Comparison of ENCODE assay signal across 2 mouse cellular contexts in genomic region chr11:99118420-99118819, GRCm38 (mm10).
TF ChIP-seq lines count a peak whose summit lies in the region.

No protein-coding gene starts in this region.

TF ChIP-seq in CH12.LX, 34 proteins besides CTCF, POLR2A, EP300 and RAD21 (continued from another document):
- TF ChIP-seq ZC3H11A (IDR thresholded peaks at IDR 0.05; ENCODE audit: low read depth, low read length) (no peak), RCOR1 (conservative IDR thresholded peaks at IDR 0.05; ENCODE audit: low read depth, low read length) (no peak), PAX5 (IDR thresholded peaks at IDR 0.05; ENCODE audit: low read length) (no peak), NRF1 (IDR thresholded peaks at IDR 0.05; ENCODE audit: low read depth, low read length) (no peak), GABPA (IDR thresholded peaks at IDR 0.05; ENCODE audit: insufficient replicate concordance, low read depth, low read length) (no peak), BHLHE40 (IDR thresholded peaks at IDR 0.05; ENCODE audit: low read depth, low read length) (no peak), USF2 (conservative IDR thresholded peaks at IDR 0.05; ENCODE audit: low read depth, low read length) (no peak), CHD1 (IDR thresholded peaks at IDR 0.05; ENCODE audit: low read depth, low read length) (no peak), MAZ (IDR thresholded peaks at IDR 0.05; ENCODE audit: low read depth, low read length) (no peak)

TF ChIP-seq in MEL, 35 proteins besides CTCF, POLR2A, EP300 and RAD21 (continued from another document):
- TF ChIP-seq CHD1 (IDR thresholded peaks at IDR 0.05; ENCODE audit: low read depth, low read length) (no peak), UBTF (IDR thresholded peaks at IDR 0.05; ENCODE audit: borderline replicate concordance, insufficient read depth, low read depth, low read length) (no peak), RCOR1 (IDR thresholded peaks at IDR 0.05; ENCODE audit: low read depth, low read length) (no peak), POLR2AphosphoS2 (IDR thresholded peaks at IDR 0.05; ENCODE audit: low read length) (no peak), MAX (IDR thresholded peaks at IDR 0.05; ENCODE audit: low read length) (no peak), NRF1 (IDR thresholded peaks at IDR 0.05; ENCODE audit: insufficient read depth, low read depth, low read length, poor library complexity, severe bottlenecking) (no peak), ETS1 (IDR thresholded peaks at IDR 0.05; ENCODE audit: low read depth, low read length) (no peak), GATA1 (IDR thresholded peaks at IDR 0.05; ENCODE audit: low read depth, low read length) (no peak)
TF ChIP-seq in MEL: peak in this region for 0.
